In the genomic region with DNA sequence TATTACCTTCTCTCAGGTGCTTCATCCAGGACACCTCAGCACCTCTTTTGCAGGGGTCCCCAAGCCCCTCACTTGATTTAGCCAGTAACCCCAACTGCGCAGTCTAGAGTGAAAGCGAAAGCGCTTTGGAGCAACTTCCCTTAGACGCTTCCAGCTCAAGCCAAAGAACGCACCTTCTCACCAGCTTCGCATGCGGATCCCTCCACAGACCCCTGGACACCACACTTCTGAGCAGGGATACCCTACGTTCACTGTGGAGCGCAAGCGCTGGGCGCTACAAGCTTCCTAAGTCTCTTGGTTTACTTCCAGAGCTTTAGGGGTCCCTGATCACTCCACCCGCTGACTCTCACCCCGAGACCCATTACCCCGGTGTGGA, we compare ENCODE assay signal across 8 mouse cellular contexts. TPM values are rescaled to one million over a fixed set of nuclear protein-coding genes. Genes with fewer than 3 reads are reported as not detected.
DNase-seq lines count a peak whose midpoint lies in the region; ATAC-seq and TF ChIP-seq lines count a peak whose summit lies in the region.

No protein-coding gene starts in this region.

- ATAC-seq in kidney, postnatal 0 days (replicated peaks; ENCODE audit: low FRiP score, low read depth): no peak; the same call in 1 of the 2 replicates
- peak; percentile 26 for ATAC-seq in embryonic facial prominence, embryonic 15.5 days (ENCODE audit: insufficient number of reproducible peaks, low FRiP score, low TSS enrichment, low read depth)
- ATAC-seq in limb, embryonic 11.5 days (ENCODE audit: insufficient number of reproducible peaks, low FRiP score, low TSS enrichment, low read depth): no peak; the same call in 1 of the 2 replicates
- peak; percentile 73 for ATAC-seq in neural tube, embryonic 14.5 days (ENCODE audit: low read depth)

- peak overlapping the region; percentile 23; the same call in 1 of the 2 replicates for H3K9ac ChIP-seq in kidney, postnatal 0 days (ENCODE audit: low read depth, low read length)
- 0 out of 2 replicates have a peak overlapping the region, but pooled peaks have one; percentile 6 for H3K9ac ChIP-seq in embryonic facial prominence, embryonic 15.5 days
- H3K9ac ChIP-seq in limb, embryonic 11.5 days (ENCODE audit: low read length): no peak overlapping the region
- H3K9ac ChIP-seq in neural tube, embryonic 14.5 days (replicated peaks; ENCODE audit: low read depth, low read length): peak overlapping the region; percentile 41; the same call in 1 of the 2 replicates

- no peak overlapping the region for H3K27ac ChIP-seq in kidney, postnatal 0 days
- no peak overlapping the region for H3K27ac ChIP-seq in embryonic facial prominence, embryonic 15.5 days (replicated peaks)
- H3K27ac ChIP-seq in limb, embryonic 11.5 days (replicated peaks; ENCODE audit: low read depth, low read length): no peak overlapping the region
- no peak overlapping the region for H3K27ac ChIP-seq in neural tube, embryonic 14.5 days (ENCODE audit: low read depth, low read length)

- no peaks in the 10 kb centered on the region; the same call in 1 of the 2 replicates for H3K4me1 ChIP-seq in kidney, postnatal 0 days (replicated peaks; ENCODE audit: insufficient read depth, low read length)
- peaks cover 16% of the 10 kb centered on the region for H3K4me1 ChIP-seq in embryonic facial prominence, embryonic 15.5 days
- 0 out of 2 replicates have a peak, but pooled peaks cover 7% of the 10 kb centered on the region for H3K4me1 ChIP-seq in limb, embryonic 11.5 days (ENCODE audit: control insufficient read depth, insufficient read depth, low read length)
- peaks cover 11% of the 10 kb centered on the region for H3K4me1 ChIP-seq in neural tube, embryonic 14.5 days (ENCODE audit: control insufficient read depth, insufficient read depth, low read length)

- WGBS in kidney, postnatal 0 days: 5% methylated on average over 14 of the region's 14 CpGs
- 5% methylated on average over 14 of the region's 14 CpGs for WGBS in embryonic facial prominence, embryonic 15.5 days
- WGBS in limb, embryonic 11.5 days: 3% methylated on average over 14 of the region's 14 CpGs
- WGBS in neural tube, embryonic 14.5 days: 5% methylated on average over 14 of the region's 14 CpGs

- peaks cover 11% of the 10 kb centered on the region for H3K27me3 ChIP-seq in kidney, postnatal 0 days (ENCODE audit: insufficient read depth, low read length)
- peaks cover 28% of the 10 kb centered on the region for H3K27me3 ChIP-seq in embryonic facial prominence, embryonic 15.5 days
- H3K27me3 ChIP-seq in limb, embryonic 11.5 days (ENCODE audit: control insufficient read depth, insufficient read depth, low read length): peaks cover 36% of the 10 kb centered on the region
- H3K27me3 ChIP-seq in neural tube, embryonic 14.5 days (ENCODE audit: control insufficient read depth, insufficient read depth, low read length): peaks cover 22% of the 10 kb centered on the region

- DNase-seq in kidney, postnatal 0 days (ENCODE audit: low spot score): no peak
- no peak for DNase-seq in kidney, adult 11 months
- DNase-seq in limb, embryonic 11.5 days (ENCODE audit: low spot score): no peak
- no peak for DNase-seq in adrenal gland, adult 8-10 months
- no peak for DNase-seq in cerebellum, adult 11 months
- DNase-seq in left cerebral cortex, adult 11 months (ENCODE audit: low spot score): no peak

- H3K9me3 ChIP-seq in kidney, postnatal 0 days (replicated peaks; ENCODE audit: low read length): no peaks in the 10 kb centered on the region
- no peaks in the 10 kb centered on the region for H3K9me3 ChIP-seq in embryonic facial prominence, embryonic 15.5 days (replicated peaks)
- H3K9me3 ChIP-seq in limb, embryonic 11.5 days (ENCODE audit: control insufficient read depth, low read length): no peaks in the 10 kb centered on the region
- H3K9me3 ChIP-seq in neural tube, embryonic 14.5 days (ENCODE audit: control insufficient read depth, low read length): no peaks in the 10 kb centered on the region

- peak overlapping the region; percentile 68 for H3K4me2 ChIP-seq in kidney, postnatal 0 days (ENCODE audit: low read length)
- peak overlapping the region; percentile 95 for H3K4me2 ChIP-seq in embryonic facial prominence, embryonic 15.5 days (replicated peaks)
- H3K4me2 ChIP-seq in limb, embryonic 11.5 days (ENCODE audit: low read depth, severe bottlenecking): peak overlapping the region; percentile 77
- peak overlapping the region; percentile 66 for H3K4me2 ChIP-seq in neural tube, embryonic 14.5 days (ENCODE audit: low read depth, low read length)

- peak overlapping the region; percentile 69 for H3K4me3 ChIP-seq in kidney, postnatal 0 days (replicated peaks; ENCODE audit: low read depth, low read length)
- H3K4me3 ChIP-seq in embryonic facial prominence, embryonic 15.5 days (replicated peaks): peak overlapping the region; percentile 63
- peak overlapping the region; percentile 47 for H3K4me3 ChIP-seq in limb, embryonic 11.5 days (ENCODE audit: low read depth, low read length)
- H3K4me3 ChIP-seq in neural tube, embryonic 14.5 days (ENCODE audit: low read depth, low read length): peak overlapping the region; percentile 36

- H3K36me3 ChIP-seq in kidney, postnatal 0 days (ENCODE audit: insufficient read depth, low read length): 0 out of 2 replicates have a peak, but pooled peaks cover 3% of the 10 kb centered on the region
- no peaks in the 10 kb centered on the region for H3K36me3 ChIP-seq in embryonic facial prominence, embryonic 15.5 days
- H3K36me3 ChIP-seq in limb, embryonic 11.5 days (ENCODE audit: control insufficient read depth, insufficient read depth, low read length): no peaks in the 10 kb centered on the region
- no peaks in the 10 kb centered on the region for H3K36me3 ChIP-seq in neural tube, embryonic 14.5 days (ENCODE audit: control insufficient read depth, insufficient read depth, low read length)

- no peak for TF ChIP-seq CTCF in kidney, postnatal 0 days (IDR thresholded peaks at IDR 0.05; ENCODE audit: low read depth)

RNA-seq across cellular contexts. Expression of a gene that starts 0.5 kb away (rescaled TPM):
- polyA plus RNA-seq in kidney, postnatal 0 days (2015; fragmentation: Nextera tagmentation; extraction: Ambion mirVana): 8.5 and 8.8 TPM in 2 replicates
- 10.7 and 11.9 TPM in 2 replicates for polyA plus RNA-seq in embryonic facial prominence, embryonic 15.5 days (2015; fragmentation: Nextera tagmentation; extraction: Ambion mirVana)
- 2.4 and 3.1 TPM in 2 replicates for polyA plus RNA-seq in limb, embryonic 11.5 days (2014; fragmentation: Nextera tagmentation; extraction: Ambion mirVana)
- polyA plus RNA-seq in neural tube, embryonic 14.5 days (2014; fragmentation: Nextera tagmentation; extraction: Ambion mirVana): 0.68 and 2.0 TPM in 2 replicates
- total RNA-seq in adrenal gland, adult 8-10 months (2022): 10 to 100 TPM; 19.5 to 22.2 (median 21.3) TPM

RNA-seq across cellular contexts. Expression of a gene that starts 0.7 kb away (rescaled TPM):
- 5.9 TPM in 2 replicates for polyA plus RNA-seq in kidney, postnatal 0 days (2015; fragmentation: Nextera tagmentation; extraction: Ambion mirVana)
- 3.3 and 4.4 TPM in 2 replicates for polyA plus RNA-seq in embryonic facial prominence, embryonic 15.5 days (2015; fragmentation: Nextera tagmentation; extraction: Ambion mirVana)
- 0.45 and 2.2 TPM in 2 replicates for polyA plus RNA-seq in limb, embryonic 11.5 days (2014; fragmentation: Nextera tagmentation; extraction: Ambion mirVana)
- polyA plus RNA-seq in neural tube, embryonic 14.5 days (2014; fragmentation: Nextera tagmentation; extraction: Ambion mirVana): 0.63 and 1.3 TPM in 2 replicates
- total RNA-seq in adrenal gland, adult 8-10 months (2022): 10 to 100 TPM; 16.7 to 30.6 (median 25.5) TPM

RNA-seq across cellular contexts. Expression of a gene that starts 10.6 kb away (rescaled TPM):
- polyA plus RNA-seq in kidney, postnatal 0 days (2015; fragmentation: Nextera tagmentation; extraction: Ambion mirVana): 17.7 and 21.6 TPM in 2 replicates
- polyA plus RNA-seq in embryonic facial prominence, embryonic 15.5 days (2015; fragmentation: Nextera tagmentation; extraction: Ambion mirVana): 10.0 and 11.2 TPM in 2 replicates
- polyA plus RNA-seq in limb, embryonic 11.5 days (2014; fragmentation: Nextera tagmentation; extraction: Ambion mirVana): 1.7 and 1.9 TPM in 2 replicates
- 0.76 and 3.5 TPM in 2 replicates for polyA plus RNA-seq in neural tube, embryonic 14.5 days (2014; fragmentation: Nextera tagmentation; extraction: Ambion mirVana)
- 10 to 100 TPM; 30.4 to 41.2 (median 36.4) TPM for total RNA-seq in adrenal gland, adult 8-10 months (2022)

RNA-seq across cellular contexts. Expression of a gene that starts 16.5 kb away (rescaled TPM):
- 8.8 TPM in 2 replicates for polyA plus RNA-seq in kidney, postnatal 0 days (2015; fragmentation: Nextera tagmentation; extraction: Ambion mirVana)
- 6.4 and 7.5 TPM in 2 replicates for polyA plus RNA-seq in embryonic facial prominence, embryonic 15.5 days (2015; fragmentation: Nextera tagmentation; extraction: Ambion mirVana)
- polyA plus RNA-seq in limb, embryonic 11.5 days (2014; fragmentation: Nextera tagmentation; extraction: Ambion mirVana): 0.55 and 1.1 TPM in 2 replicates
- 0.70 and 0.90 TPM in 2 replicates for polyA plus RNA-seq in neural tube, embryonic 14.5 days (2014; fragmentation: Nextera tagmentation; extraction: Ambion mirVana)
- total RNA-seq in adrenal gland, adult 8-10 months (2022): 10 to 100 TPM; 53.9 to 71.1 (median 67.2) TPM

RNA-seq across cellular contexts. Expression of a gene that starts 34.0 kb away (rescaled TPM):
- polyA plus RNA-seq in kidney, postnatal 0 days (2015; fragmentation: Nextera tagmentation; extraction: Ambion mirVana): 12.9 and 13.5 TPM in 2 replicates
- polyA plus RNA-seq in embryonic facial prominence, embryonic 15.5 days (2015; fragmentation: Nextera tagmentation; extraction: Ambion mirVana): 3.2 and 3.8 TPM in 2 replicates
- polyA plus RNA-seq in limb, embryonic 11.5 days (2014; fragmentation: Nextera tagmentation; extraction: Ambion mirVana): 0.45 and 0.61 TPM in 2 replicates
- 0.33 and 0.43 TPM in 2 replicates for polyA plus RNA-seq in neural tube, embryonic 14.5 days (2014; fragmentation: Nextera tagmentation; extraction: Ambion mirVana)
- 10 to 100 TPM in 2 of 4 experiments, 1 to 10 TPM in 2; 5.2 to 11.5 (median 10.5) TPM for total RNA-seq in adrenal gland, adult 8-10 months (2022)

Comparison
In these comparisons a context has a peak if more than half of its experiments do, and no peak if none do; other contexts are left out.
1. ATAC-seq: peak in embryonic facial prominence, embryonic 15.5 days (single experiment) and neural tube, embryonic 14.5 days (single experiment); none in kidney, postnatal 0 days (single experiment) and limb, embryonic 11.5 days (single experiment).
2. Peak in every context shown above with its lines, with median percentiles within 50 percentile points of each other: H3K4me2 ChIP-seq and H3K4me3 ChIP-seq.